Mouse (Mus musculus) lung, postnatal 25 days (tissue): Measurements from ENCODE around the gene Fem1b.

Experiments used
- DNase-seq: peaks from one replicate; pipeline ENCODE4 v3.0.0; 2022; ENCODE audit warnings: low spot score

Fem1b gene

DNA sequence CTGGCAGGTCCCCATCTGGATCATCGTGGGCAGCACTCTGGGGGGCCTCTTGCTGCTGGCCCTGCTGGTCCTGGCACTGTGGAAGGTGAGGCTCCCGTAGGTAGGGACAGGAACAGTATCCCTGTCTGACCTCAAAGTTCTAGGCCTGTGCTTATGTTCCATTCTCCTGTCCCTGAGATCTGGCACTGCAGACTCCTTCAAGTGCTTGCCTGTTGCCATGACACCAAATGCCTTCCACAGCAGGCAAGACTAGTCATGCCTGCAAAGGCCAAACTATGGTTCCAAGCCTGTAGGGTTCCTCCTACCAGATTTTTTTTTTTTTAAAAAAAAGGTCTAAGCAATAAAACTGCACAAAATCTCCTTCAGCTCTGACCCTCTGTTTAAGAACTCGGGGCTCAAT is 29.8 kb downstream of the Fem1b start:
- peak; percentile 76 for DNase-seq

DNA sequence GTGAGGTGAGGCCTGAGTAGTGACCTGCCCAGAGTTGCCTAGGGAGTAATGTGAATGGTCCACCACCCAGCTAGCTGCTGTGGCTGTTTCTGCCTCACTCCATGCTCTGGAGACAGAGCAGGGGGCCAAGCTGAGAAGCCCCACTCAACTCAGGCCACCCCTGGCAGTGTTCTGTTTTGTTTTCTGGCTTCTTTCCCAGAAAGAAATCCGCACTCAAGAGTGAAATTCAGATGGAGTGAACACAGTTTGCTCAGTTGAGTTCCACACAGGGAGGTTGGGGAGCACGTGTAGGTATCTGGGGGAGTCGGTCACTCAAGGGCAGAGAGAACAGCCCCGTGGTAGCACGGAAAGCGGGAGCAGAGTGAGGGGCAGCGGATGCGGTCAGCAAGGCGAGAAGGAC is 33.0 kb downstream of the Fem1b start:
- DNase-seq, result no peak

- DNase-seq, result peak; percentile 69
Observed at GRCm38 (mm10) chr9:62777461-62777860, 34.3 kb downstream of the Fem1b start.

DNA sequence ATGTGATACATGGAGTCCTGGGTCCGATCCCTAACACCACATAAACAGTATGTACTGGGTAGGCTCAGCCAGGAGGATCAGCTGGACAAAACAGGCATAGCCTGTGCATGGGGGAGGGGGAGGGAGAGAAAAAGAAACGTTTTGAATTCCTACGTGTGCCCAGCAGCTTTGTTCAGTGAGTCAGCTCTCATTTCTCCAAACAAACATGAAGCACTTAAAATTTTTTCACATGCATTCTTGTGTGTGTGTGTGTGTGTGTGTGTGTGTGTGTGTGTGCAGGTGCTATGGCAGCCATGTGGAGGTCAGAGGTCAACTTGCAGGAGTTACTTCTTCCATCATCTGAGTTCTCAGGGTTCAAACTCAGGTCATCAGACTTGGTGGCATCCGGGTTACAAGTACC is 36.3 kb downstream of the Fem1b start:
- DNase-seq, result peak; percentile 63

DNA sequence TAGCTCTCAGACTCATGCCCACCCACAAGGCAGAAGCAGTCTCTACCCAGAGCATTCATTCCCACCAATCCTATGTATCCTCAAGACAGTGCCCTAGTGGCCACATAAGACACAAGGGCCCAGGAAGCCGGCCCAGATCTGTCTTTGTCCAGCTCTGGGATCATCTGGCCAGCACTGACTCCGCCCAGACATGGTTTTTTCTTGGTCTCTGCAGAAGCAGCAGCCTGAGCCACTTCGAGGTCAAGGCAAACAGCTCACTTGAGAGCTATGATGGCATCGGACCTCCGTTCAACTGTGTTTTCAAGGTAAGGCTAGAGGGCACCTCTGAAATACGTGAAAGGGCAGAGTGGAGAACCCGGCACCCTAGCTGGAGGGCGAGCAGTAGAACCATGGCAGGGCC is 39.0 kb downstream of the Fem1b start:
- DNase-seq, result no peak

GRCm38 (mm10) chr9:62768361-62768760 is 43.4 kb downstream of the Fem1b start:
- no peak for DNase-seq

GRCm38 (mm10) chr9:62767464-62767863 is 44.3 kb downstream of the Fem1b start:
- DNase-seq, result no peak

DNA sequence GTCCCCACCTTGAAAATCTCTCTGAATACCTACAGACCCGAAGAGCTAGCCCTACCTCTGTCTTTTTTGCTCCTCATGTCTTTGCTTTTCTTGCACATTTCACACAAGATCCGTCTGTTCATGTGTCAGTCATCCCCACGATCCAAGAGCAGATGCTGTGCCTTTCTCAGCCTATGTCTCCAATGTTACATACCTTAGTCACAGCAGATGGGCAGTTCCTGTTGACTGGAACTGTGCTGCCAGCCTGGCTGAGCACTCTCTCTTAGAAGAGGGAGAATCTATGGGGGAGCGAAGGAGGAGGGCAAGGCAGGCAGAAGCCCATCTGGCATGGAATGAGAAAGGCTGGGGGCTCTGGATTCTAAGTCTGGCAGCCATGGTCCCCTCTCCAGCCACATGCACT is 46.4 kb downstream of the Fem1b start:
- DNase-seq, result no peak

- DNase-seq, result no peak
Observed at GRCm38 (mm10) chr9:62763478-62763877, 48.3 kb downstream of the Fem1b start.

DNA sequence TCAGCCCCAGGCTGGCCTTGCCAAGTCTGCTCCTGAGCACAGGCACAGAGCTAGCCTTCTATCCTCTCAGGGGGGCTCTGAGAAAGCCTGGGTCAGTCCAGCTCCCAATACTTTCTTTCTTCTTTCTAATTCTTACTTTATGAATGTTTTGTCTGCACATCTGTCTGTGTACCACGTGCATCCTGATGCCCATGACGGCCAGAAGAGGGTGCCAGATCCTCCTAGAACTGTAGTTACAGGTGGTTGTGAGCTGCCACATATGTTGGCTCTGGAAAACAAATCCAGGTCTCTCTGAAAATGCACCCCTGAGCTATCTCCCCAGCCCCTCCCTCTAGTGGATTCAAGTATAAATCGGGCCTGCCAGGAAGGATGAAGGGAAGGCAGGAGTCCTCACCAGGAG is 52.1 kb downstream of the Fem1b start:
- DNase-seq, result no peak

- no peak for DNase-seq
Observed at GRCm38 (mm10) chr9:62758288-62758687, 53.4 kb downstream of the Fem1b start.

- peak; percentile 56 for DNase-seq
Observed at GRCm38 (mm10) chr9:62750381-62750780, 61.4 kb downstream of the Fem1b start.

DNA sequence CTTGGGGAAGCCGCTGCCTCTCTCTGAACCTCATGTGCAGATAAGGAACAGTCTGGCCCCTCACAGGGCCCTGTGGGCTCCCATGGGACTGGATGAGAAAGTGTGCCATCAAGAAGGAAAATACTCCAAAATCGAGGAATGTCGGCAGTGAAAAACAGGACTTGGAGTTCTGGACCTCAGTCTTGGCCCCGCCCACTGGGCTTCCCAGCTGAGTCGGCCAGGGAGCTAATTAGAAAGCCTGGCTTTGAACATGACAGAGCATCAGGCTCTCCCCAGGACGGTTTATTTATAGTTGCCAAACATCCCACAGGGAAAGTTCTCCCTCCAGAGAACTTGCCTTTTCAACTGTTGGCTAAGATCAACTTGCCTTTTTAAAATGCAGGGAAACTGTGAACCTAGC is 62.1 kb downstream of the Fem1b start:
- DNase-seq, result peak; percentile 40

GRCm38 (mm10) chr9:62746646-62747045 is 65.1 kb downstream of the Fem1b start:
- DNase-seq, result no peak

- peak; percentile 62 for DNase-seq
Observed at GRCm38 (mm10) chr9:62744558-62745275, 67.0 kb downstream of the Fem1b start.
